Mouse (Mus musculus) monocyte, adult 2 months (primary cell): ENCODE measurements around the gene Accsl.

ENCODE experiments used
- DNase-seq, 2 experiments: peaks; one replicate each; pipeline ENCODE4 v3.0.0; 2022; ENCODE audit warnings: low spot score in 2 of 2, low read depth in 1 of 2

Gene Accsl

DNA sequence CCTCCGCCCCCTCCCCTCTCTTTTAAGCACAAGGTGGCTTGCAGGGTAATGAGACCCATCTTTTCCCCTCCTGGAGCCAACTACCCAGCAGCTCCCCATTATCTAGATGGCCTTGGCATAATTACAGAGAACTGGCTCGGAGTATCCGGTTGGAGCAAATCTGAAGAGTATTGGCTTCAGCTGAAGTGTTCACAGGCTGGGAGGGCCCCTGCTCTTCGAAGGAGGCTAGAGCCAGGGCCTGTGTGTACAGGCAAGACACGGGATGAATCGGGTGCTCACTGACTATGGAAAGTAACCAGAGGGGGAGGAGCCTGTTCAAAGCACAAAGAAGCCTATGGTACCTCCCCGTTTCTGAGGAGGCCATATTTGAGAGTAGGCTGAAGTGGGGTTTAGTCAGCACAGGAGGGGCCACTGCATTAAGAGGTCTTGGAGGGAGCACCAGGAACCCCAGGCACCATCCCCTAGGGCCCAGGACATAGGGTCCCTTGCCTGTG, at the start of gene Accsl:
Accsl (minus strand) TSS at position 51 of the 494 bp plus-strand sequence.
- no peak for DNase-seq

DNA sequence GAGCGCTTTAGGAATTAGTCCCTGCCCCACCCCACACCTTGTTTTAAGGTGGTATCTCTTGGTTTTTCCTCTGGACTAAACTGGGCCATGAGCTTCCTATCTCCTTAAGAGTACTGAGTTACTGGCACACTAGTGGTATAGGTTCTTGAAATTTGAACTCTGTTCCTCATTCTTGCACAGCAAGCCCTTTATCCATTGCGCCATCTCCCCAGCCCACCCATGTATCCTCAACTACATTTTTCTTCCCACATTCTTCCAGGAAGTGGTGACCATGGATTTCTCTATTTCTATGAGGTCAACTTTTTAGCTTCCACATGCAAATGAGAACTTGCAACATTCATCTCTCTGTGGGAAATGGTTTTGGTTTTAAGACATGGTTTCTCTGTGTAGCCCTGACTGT, 44.6 kb upstream of the Accsl start:
- no peak for DNase-seq

DNA sequence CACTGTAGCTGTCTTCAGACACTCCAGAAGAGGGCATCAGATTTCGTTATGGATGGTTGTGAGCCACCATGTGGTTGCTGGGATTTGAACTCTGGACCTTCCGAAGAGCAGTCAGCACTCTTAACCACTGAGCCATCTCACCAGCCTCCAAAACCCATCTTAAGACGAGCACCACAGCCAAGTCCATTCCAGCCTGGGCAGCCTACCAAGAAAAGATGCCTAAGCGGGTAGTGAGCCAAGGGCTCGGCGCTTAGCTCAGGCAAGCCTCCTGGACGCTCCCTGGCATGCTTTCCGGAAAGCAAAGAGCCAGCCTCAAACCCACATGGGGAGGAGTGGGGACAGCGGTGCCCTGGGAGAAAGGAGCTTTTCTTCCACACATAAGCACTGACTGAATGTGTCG, 43.0 kb upstream of the Accsl start:
- DNase-seq = no peak

- no peak for DNase-seq
These were observed 40.8 kb upstream of the Accsl start for GRCm38 (mm10) chr2:93909716-93910115.

DNA sequence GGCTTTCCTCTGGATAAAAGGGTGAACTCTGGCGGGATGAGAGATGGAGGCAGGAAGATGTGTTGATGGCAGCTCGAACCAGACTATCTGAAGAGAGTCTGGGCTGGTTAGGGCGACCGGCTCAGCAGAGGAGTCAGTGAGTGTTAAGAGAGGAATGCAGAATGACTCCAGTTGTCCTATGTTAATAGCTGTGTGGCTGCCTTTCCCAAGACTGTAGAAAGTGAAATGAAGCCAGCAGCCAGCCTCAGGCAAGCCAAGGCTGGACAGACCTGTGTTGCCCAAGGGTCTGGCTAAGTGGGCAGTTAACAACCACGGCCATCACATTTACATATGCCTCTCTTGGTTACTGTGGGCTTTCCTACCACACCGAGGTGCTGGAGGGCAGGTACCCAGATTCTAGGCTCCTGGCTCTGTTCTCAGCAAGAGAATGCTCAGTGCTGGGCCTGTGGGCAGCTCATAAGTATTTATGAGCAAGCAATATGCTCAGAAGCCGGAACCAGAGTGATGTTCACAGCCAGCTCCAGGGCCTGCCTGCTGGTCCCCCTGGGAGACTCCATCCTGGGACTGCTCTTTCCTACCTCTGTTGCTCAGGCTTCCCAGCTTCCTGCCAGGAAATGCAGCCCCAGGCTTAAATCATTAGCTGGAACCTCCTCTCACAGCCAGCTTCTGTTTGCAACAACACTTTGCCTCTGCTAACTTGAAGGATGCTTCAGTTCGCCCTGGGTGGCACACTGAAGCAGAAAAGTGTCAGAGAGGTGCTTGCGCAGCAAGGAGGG, 38.8 kb upstream of the Accsl start:
- no peak for DNase-seq

DNA sequence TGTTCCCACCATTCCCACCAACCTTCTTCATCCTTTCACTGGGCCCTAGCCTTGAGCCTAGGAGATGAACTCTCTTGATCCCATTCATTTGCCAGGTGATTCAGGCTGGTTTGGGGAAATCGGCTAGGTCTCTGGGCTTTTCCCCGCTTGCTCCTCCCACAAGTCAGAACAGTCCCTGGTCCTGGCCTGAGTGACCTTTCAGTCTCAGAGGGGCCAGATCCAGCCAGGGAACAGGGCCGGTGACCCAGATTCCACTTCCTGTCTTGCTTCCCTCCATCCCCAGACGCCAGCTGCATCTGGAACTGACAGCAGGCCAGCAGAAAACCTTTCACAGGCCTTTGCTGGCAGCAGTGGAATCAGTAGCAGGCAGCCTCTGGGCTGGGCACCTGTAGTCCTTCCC, 37.4 kb upstream of the Accsl start:
- no peak for DNase-seq

DNA sequence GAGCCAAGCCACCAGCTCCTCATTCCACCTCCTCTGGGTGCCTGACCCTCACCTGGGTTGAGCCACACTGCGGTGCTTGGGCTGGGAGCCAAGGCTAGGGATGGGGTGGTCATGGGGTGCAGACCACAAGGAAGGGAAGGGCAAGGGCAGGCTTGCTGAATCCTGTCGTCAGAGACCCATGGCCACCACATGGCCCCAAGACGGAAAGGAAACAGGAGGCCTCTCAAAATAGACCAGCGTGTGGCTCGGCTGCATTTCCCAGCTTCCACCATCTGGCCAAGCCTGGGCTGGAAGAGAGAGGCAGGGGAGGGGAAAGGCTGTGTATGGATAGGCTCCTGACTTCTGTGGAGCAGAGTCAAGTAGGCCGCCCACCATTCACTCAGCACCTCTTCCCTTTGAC, 34.5 kb upstream of the Accsl start:
- DNase-seq = no peak

DNA sequence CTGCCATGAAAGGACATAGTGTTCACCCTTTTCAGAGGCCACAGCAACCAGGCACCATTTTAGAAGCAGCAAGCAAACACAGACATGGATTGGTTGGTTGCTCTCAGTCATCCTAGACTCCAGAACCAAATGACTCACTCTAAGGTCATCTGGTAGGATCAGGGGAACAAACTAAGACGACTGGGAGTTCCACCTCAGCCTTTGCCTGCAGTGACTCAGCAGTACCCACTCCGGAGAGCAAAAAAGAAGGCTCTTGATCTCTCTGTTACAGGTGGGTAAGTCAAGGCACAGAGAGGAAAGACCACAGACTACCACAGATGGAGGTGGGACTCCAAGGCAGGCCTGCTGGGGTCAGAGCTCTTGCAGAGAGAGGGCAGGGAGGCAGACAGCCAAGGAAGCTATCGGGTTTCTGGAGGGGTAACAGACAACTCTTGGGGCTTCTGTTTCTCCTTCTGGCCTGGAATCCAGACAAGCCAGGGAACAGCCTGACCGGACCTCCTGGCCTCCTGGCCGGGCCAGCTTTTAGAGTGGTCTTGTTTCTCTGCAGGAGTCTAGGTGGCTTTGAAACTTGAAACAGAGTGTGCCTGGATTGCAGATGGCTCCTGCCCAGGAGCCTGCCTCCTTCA, 33.8 kb upstream of the Accsl start:
- no peak for DNase-seq

- no peak for DNase-seq
These were observed 30.7 kb upstream of the Accsl start for GRCm38 (mm10) chr2:93899397-93900380.

DNA sequence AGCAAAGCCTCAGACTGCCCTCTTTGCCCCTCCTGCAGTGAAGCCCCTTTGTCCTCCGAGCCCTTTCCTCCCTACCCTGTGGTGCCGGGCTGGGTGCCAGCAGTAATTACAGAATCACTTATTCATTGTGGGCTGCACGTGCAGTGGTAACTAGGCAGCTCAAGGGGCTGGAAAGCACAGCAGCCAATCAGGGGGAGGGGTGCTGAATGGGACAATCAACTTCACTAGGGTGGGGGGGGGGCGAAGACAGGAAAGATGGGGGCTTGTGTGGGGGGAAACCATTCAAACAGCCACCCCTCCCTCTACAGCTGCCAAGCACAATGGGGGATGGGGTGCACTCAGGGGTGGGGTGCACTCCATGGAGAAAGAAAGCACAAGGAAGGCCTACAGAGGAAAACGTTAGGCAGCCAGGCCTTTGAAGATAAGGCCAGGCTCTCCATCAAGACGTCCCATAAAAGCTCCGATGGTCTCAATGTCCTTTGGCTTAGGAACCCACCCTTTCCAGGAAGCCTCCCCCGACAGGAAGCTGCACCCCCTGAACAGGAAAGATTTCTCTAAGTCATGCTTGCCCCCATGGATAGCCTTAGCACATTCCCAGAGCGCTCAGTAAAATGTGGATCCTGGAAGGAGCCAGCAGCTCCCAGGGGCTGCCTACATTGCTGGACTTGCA, 22.8 kb upstream of the Accsl start:
- DNase-seq = no peak

GRCm38 (mm10) chr2:93890143-93890542, 21.2 kb upstream of the Accsl start:
- no peak for DNase-seq

- DNase-seq = no peak
These were observed 20.1 kb upstream of the Accsl start for GRCm38 (mm10) chr2:93889071-93889470.

GRCm38 (mm10) chr2:93888366-93888765, 19.4 kb upstream of the Accsl start:
- DNase-seq = no peak

DNA sequence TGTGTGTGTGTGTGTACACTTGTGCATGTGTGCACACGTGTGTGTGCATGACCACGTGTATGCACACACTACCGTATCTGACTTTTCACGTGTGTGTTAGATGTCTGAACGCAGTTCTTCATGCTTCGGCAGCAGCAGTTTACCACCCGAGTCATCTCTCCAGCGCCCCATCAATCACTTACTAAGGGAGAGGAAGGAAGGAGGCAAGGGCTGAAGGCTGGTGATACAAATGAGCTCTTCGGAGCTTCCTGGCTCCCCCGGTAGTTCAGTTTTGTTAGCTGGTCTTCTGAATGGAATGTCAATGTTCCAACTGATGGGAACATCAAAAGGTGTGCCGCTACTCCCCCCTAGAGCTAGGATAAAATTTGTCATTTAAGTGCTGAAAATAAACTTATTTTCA, 18.3 kb upstream of the Accsl start:
- no peak for DNase-seq

DNA sequence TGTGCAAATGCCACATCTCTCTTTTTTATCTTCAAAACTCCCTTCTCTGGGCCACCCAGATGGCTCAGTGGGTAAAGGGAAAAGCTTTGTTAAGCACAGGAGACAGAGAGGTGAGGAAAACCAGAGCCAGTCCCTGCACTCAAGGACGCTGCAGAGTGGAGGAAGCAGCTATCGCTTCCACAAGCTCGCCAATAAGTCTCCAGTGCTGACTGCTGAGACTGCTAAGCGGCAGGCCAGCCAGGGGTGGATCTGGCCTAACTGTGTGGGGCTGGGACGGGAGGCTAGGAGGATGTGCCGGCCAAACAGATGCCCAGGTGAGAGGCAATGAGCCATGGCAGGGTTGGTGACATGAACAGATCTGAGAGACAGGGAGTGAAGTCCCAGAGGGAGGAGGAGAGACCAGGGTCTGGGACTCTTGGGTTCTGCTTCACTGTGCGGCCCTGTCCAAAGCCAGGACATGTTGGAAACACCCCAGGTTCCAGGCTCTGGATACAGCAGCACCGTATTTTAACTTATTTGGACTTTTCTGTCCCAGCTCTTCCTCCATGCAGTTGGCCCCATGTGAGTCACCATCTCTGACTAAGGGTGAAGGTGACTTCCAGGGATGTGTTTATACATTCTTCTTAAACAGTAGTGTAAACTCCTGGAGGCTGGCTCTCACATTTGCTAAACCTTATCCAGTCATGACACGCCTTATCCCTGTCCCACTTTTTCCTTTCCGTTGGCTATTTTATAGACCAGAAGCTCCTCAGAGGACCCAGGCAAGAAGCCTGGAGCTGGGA, 17.2 kb upstream of the Accsl start:
- DNase-seq = no peak

GRCm38 (mm10) chr2:93883066-93883465, 14.1 kb upstream of the Accsl start:
- DNase-seq = no peak

DNA sequence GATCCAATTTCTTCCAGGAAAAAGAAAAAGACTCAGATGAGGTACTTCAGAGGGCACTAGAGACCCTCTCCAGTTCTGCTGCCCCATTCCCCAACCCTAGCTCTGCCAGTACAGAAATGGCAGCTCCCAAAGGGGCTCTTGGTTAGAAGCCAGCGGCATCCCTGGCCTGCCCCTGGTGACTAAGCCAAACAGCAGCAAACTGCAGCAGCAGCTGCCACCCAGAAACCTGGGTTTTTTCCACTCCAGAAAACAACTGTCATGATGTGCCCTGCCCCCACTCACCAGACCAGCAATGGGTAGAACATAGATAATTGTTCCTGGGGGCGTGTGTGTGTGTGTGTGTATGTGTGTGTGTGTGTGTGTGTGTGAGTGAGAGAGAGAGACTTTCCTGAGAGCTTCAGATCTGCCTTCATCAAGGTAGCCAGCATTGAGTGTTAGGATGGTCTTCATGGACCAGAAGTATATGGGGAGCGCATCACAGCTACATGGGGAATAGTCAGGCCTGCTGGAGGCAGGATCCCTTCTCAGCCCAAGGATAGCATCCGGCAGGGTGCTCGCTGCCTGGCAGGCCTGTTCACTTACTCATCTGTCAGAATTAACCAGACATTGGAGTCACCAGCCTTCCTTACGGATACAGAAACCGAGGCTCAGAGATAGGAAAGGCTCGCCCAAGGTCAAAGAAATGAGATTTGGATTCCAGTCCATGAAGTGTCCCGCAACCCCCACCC, 12.8 kb upstream of the Accsl start:
- DNase-seq = no peak

DNA sequence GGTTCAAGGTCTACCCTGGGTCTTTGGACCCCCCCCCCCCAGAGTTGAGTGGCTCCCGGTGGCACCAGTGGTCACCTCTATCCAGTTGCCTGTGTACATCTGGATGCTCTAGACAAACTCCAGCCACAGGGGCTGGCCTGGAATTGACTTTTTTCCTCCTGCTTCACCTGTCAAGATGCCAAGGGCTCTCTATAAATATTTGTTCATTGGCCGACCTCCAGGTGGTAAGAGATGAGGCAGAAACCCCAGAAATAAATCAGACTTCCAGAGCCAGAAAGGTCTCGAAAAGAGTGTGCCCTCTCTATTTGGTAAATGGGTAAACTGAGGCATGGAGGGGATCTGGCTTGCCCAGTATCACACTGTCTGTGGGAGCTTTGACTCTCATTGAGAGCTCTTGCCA, 12.0 kb upstream of the Accsl start:
- DNase-seq = no peak

DNA sequence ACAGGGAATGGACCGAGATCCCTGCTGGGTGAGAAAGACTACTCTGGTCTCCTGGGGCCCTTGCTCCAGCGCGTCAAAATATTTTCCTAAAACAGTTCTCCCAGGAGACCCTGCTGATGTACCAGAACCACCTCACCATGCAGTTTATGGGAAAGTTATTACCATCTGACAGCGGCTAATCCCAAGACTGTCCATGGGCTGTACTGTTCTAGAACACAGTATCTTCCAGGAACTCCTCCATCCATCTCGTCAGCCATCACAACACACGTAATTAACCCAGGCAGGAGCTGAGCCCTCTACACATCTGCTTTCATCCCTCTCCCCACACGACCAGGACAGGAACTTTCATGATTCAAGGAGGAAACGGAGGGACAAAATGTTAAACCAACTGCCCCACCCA, 11.5 kb upstream of the Accsl start:
- no peak for DNase-seq

- no peak for DNase-seq
These were observed 8.0 kb upstream of the Accsl start for GRCm38 (mm10) chr2:93877005-93877404.
